Mouse (Mus musculus) MEL (cell line): ENCODE data around the gene Psmb6.

Experiments used
- CTCF ChIP-seq, 3 experiments: IDR thresholded peaks in 2 of 3; conservative IDR thresholded peaks in 1 of 3; 2 replicates each; pipeline ENCODE4 v1.5.1; 2011 to 2012; ENCODE audit warnings: low read length in 3 of 3, low read depth in 2 of 3, mild to moderate bottlenecking in 2 of 3, improper control_type of control experiment in 1 of 3, inconsistent platforms in 1 of 3, mixed read lengths in 1 of 3, moderate library complexity in 1 of 3; ENCODE audit not compliant: control insufficient read depth in 1 of 3, insufficient read depth in 1 of 3, poor library complexity in 1 of 3, severe bottlenecking in 1 of 3
- E2F4 ChIP-seq: IDR thresholded peaks from 2 replicates; pipeline ENCODE4 v1.6.1; 2011; ENCODE audit warnings: low read depth, low read length, improper control_type of control experiment, borderline replicate concordance
- ELF1 ChIP-seq: IDR thresholded peaks from 2 replicates; pipeline ENCODE4 v1.6.1; 2014; ENCODE audit warnings: low read depth, mild to moderate bottlenecking, inconsistent platforms, low read length, improper control_type of control experiment, moderate library complexity
- EP300 ChIP-seq, 2 experiments: IDR thresholded peaks; 2 replicates each; pipeline ENCODE4 v1.6.1; 2011; ENCODE audit warnings: improper control_type of control experiment in 2 of 2, low read length in 2 of 2, low read depth in 1 of 2, mild to moderate bottlenecking in 1 of 2
- JUND ChIP-seq: IDR thresholded peaks from 2 replicates; pipeline ENCODE4 v1.6.1; 2011; ENCODE audit warnings: low read depth, mild to moderate bottlenecking, improper control_type of control experiment, low read length
- MAX ChIP-seq: IDR thresholded peaks from 2 replicates; pipeline ENCODE4 v1.6.1; 2011; ENCODE audit warnings: low read length, improper control_type of control experiment
- MYC ChIP-seq: IDR thresholded peaks from 2 replicates; pipeline ENCODE4 v1.6.1; 2011; ENCODE audit warnings: low read depth, mild to moderate bottlenecking, low read length, improper control_type of control experiment, moderate library complexity
- POLR2AphosphoS5 ChIP-seq: IDR thresholded peaks from 2 replicates; pipeline ENCODE4 v1.6.1; 2012; ENCODE audit warnings: low read depth, borderline replicate concordance, mild to moderate bottlenecking, inconsistent platforms, low read length, moderate library complexity, mixed read lengths
- TCF12 ChIP-seq: IDR thresholded peaks from 2 replicates; pipeline ENCODE4 v1.6.1; 2014; ENCODE audit warnings: low read depth, mild to moderate bottlenecking, inconsistent platforms, low read length, improper control_type of control experiment, moderate library complexity
- UBTF ChIP-seq: IDR thresholded peaks from 2 replicates; pipeline ENCODE4 v1.6.1; 2012; ENCODE audit warnings: low read depth, mild to moderate bottlenecking, inconsistent platforms, low read length, improper control_type of control experiment, moderate library complexity, borderline replicate concordance; ENCODE audit not compliant: insufficient read depth
- ZNF384 ChIP-seq: IDR thresholded peaks from 2 replicates; pipeline ENCODE4 v1.6.1; 2012; ENCODE audit warnings: low read depth, mild to moderate bottlenecking, inconsistent platforms, low read length, improper control_type of control experiment

- TF ChIP-seq JUND, result no peak
- no peak for TF ChIP-seq POLR2AphosphoS5
- TF ChIP-seq CTCF (IDR thresholded peaks at IDR 0.05 in 2 of 3, conservative IDR thresholded peaks at IDR 0.05 in 1 of 3; ENCODE audit: control insufficient read depth in 1 of 3, insufficient read depth in 1 of 3, low read depth in 2 of 3, low read length in 3 of 3, poor library complexity in 1 of 3, severe bottlenecking in 1 of 3), result peak; percentile 35 to 91 (median 83)
- TF ChIP-seq UBTF, result no peak
- TF ChIP-seq ZNF384, result no peak
- no peak for TF ChIP-seq E2F4
- TF ChIP-seq EP300 (IDR thresholded peaks at IDR 0.05; ENCODE audit: low read depth in 1 of 2, low read length in 2 of 2), result no peak
- TF ChIP-seq MYC, result no peak
- TF ChIP-seq TCF12, result 0 out of 2 replicates have a peak, but pooled peaks have one; percentile 15
- no peak for TF ChIP-seq MAX
- no peak for TF ChIP-seq ELF1
Measured at GRCm38 (mm10) chr11:70509753-70510564, 15.2 kb upstream of the Psmb6 start.
